Mouse (Mus musculus) intestine, postnatal 0 days (tissue): ENCODE data around the gene Arid3a. TPM values are rescaled to one million over a fixed set of nuclear protein-coding genes. Genes with fewer than 3 reads are reported as not detected.

Source experiments
- ATAC-seq: fragments of 200-750 bp; cut with Nextera tagmentation; 2 replicates; pipeline ENCODE4 v1.8.0; 2017; ENCODE audit warnings: mild to moderate bottlenecking, moderate TSS enrichment, moderate library complexity
- H3K27ac ChIP-seq: fragments of 300-500 bp; sonication (generic); 2 replicates; pipeline ENCODE4 v1.5.1; 2014; ENCODE audit warnings: mild to moderate bottlenecking, low read depth, low read length, moderate library complexity
- H3K27me3 ChIP-seq: fragments of 300-500 bp; sonication (generic); replicated peaks from 2 replicates; pipeline ENCODE4 v1.6.1; 2014; ENCODE audit warnings: low read length, mixed read lengths; ENCODE audit not compliant: control insufficient read depth, insufficient read depth
- H3K36me3 ChIP-seq: fragments of 300-500 bp; sonication (generic); 2 replicates; pipeline ENCODE4 v1.6.1; 2014; ENCODE audit warnings: mild to moderate bottlenecking, moderate library complexity; ENCODE audit not compliant: control insufficient read depth, insufficient read depth
- H3K4me1 ChIP-seq: fragments of 300-500 bp; sonication (generic); replicated peaks from 2 replicates; pipeline ENCODE4 v1.6.1; 2014; ENCODE audit warnings: antibody characterized with exemption, low read length, mixed read lengths; ENCODE audit not compliant: control insufficient read depth, insufficient read depth
- H3K4me2 ChIP-seq: fragments of 300-500 bp; sonication (generic); replicated peaks from 2 replicates; pipeline ENCODE4 v1.6.1; 2014; ENCODE audit warnings: low read depth, mild to moderate bottlenecking, moderate library complexity
- H3K4me3 ChIP-seq: fragments of 300-500 bp; sonication (generic); 2 replicates; pipeline ENCODE4 v1.5.1; 2014; ENCODE audit warnings: low read depth, low read length
- H3K9ac ChIP-seq: fragments of 300-500 bp; sonication (generic); 2 replicates; pipeline ENCODE4 v1.6.1; 2014; ENCODE audit warnings: mild to moderate bottlenecking, low read depth, low read length
- H3K9me3 ChIP-seq: fragments of 300-500 bp; sonication (generic); 2 replicates; pipeline ENCODE4 v1.6.1; 2016; ENCODE audit warnings: mixed run types; ENCODE audit not compliant: control insufficient read depth
- CTCF ChIP-seq: sonication (generic); IDR thresholded peaks from 2 replicates; pipeline ENCODE4 v1.5.1; 2016; ENCODE audit warnings: low read depth, mild to moderate bottlenecking, control low read depth, antibody characterized with exemption, moderate library complexity
- WGBS: fragments of 180-500 bp; shearing (Covaris S2); extraction: QIAGEN DNeasy Blood & Tissue Kit; methylation state at CpG from one replicate; pipeline ENCODE4 v1.1.7; 2014; 5-methylcytosine and 5-hydroxymethylcytosine counted together
- polyA plus RNA-seq: library from polyadenylated mRNA; unstranded; fragments of >200 nt; fragmentation: Nextera tagmentation; extraction: Ambion mirVana; gene quantifications from 2 replicates; pipeline ENCODE4 v1.2.1, GENCODE M21; 2015

The Arid3a gene
- polyA plus RNA-seq, 1 experiment from 2014 or later, result 8.7 TPM

GRCm38 (mm10) chr10:79986963-79987362 is 60.1 kb downstream of the Arid3a start:
- 2% methylated on average over 11 of the region's 11 CpGs for WGBS
- no peak overlapping the region for H3K4me3 ChIP-seq
- no peaks in the 10 kb centered on the region for H3K27me3 ChIP-seq
- ATAC-seq, result no peak
- peak; percentile 95 for TF ChIP-seq CTCF
- H3K36me3 ChIP-seq, result peaks cover 4% of the 10 kb centered on the region
- no peak overlapping the region for H3K9ac ChIP-seq
- H3K27ac ChIP-seq, result peak overlapping the region; percentile 96
- H3K4me2 ChIP-seq, result peak overlapping the region; percentile 88
- 0 out of 2 replicates have a peak, but pooled peaks cover 5% of the 10 kb centered on the region for H3K4me1 ChIP-seq
- no peaks in the 10 kb centered on the region for H3K9me3 ChIP-seq

- Histone ChIP-seq H3K27ac (peak overlapping the region; percentile 79), H3K9ac (peak overlapping the region; percentile 77), H3K36me3 (peaks cover 14% of the 10 kb centered on the region), H3K4me1 (0 out of 2 replicates have a peak, but pooled peaks cover 4% of the 10 kb centered on the region), H3K4me2 (peak overlapping the region; percentile 88), H3K9me3 (no peaks in the 10 kb centered on the region), H3K27me3 (no peaks in the 10 kb centered on the region), H3K4me3 (peak overlapping the region; percentile 67)
- no peak for ATAC-seq
- TF ChIP-seq CTCF, result no peak
- 15% methylated on average over 27 of the region's 27 CpGs for WGBS
These were observed 61.1 kb downstream of the Arid3a start for GRCm38 (mm10) chr10:79987771-79988505.

- ATAC-seq, result peak; percentile 4; the same call in 1 of the 2 replicates
- TF ChIP-seq CTCF, result no peak
- no peaks in the 10 kb centered on the region for H3K4me1 ChIP-seq
- WGBS, result under 1% methylated on average over 59 of the region's 59 CpGs
- peaks cover 21% of the 10 kb centered on the region for H3K36me3 ChIP-seq
- H3K27ac ChIP-seq, result peak within 1 kb of the TSS; percentile 79
- H3K9me3 ChIP-seq, result no peaks in the 10 kb centered on the region
- H3K27me3 ChIP-seq, result no peaks in the 10 kb centered on the region
- peak within 1 kb of the TSS; percentile 67 for H3K4me3 ChIP-seq
- H3K4me2 ChIP-seq, result peak within 1 kb of the TSS; percentile 88
- H3K9ac ChIP-seq, result peak within 1 kb of the TSS; percentile 77
These were observed 61.8 kb downstream of the Arid3a start, which contains the start of gene Cnn2 for GRCm38 (mm10) chr10:79988506-79989271. TSS of gene Cnn2 (plus strand) at chr10:79988584.

DNA sequence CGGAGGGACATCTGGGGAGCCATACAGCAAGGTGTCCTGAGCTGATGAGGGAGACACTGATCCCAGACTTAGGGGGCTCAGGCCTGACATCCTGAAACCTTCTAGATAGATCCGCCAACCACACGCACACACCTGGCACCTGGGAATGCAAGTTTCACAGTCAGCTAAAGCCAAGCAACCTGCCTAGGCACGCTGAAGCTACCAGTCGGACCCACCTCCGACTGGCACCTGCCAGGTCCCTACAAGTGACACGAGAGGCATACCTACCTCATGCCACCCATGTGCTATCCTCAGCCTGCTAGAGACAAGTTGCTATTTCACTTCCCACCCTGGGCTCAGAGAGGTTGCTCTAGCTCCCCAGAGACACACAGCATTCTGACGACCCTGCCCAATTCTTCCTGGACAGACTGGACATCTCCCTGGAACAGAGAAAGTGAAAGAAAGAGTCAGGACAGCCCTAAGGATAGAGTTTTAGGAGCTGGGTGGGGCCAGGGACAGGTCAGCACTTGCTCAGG is 62.5 kb downstream of the Arid3a start:
- peaks cover 27% of the 10 kb centered on the region for H3K36me3 ChIP-seq
- TF ChIP-seq CTCF, result no peak
- H3K9ac ChIP-seq, result peak overlapping the region; percentile 77
- H3K27me3 ChIP-seq, result no peaks in the 10 kb centered on the region
- H3K4me1 ChIP-seq, result no peaks in the 10 kb centered on the region
- 28% methylated on average over 8 of the region's 8 CpGs for WGBS
- ATAC-seq, result no peak
- peak overlapping the region; percentile 67 for H3K4me3 ChIP-seq
- H3K9me3 ChIP-seq, result no peaks in the 10 kb centered on the region
- H3K4me2 ChIP-seq, result peak overlapping the region; percentile 88
- H3K27ac ChIP-seq, result peak overlapping the region; percentile 79; the same call in 1 of the 2 replicates

DNA sequence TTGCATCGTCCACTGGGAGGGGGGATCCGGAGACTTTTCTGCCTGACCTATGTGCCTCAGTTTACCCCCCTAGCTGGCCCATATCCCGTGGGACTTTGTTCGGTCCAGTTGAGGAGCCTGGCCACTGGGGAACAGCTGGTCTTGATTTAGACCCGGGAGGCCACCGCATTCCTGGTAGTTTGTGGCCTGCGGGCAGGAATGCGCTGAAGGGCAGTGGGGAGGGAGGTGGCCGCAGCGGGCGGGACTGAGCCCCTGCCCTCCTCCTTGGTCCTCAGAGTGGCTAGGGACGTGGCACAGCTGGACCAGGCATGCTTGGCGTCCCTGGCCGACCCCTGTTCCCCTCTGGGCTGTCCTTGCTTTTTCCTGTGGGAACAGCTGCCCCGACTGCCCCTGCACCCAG is 63.0 kb downstream of the Arid3a start:
- no peak for TF ChIP-seq CTCF
- H3K4me3 ChIP-seq, result peak overlapping the region; percentile 67
- H3K4me2 ChIP-seq, result peak overlapping the region; percentile 88
- H3K9ac ChIP-seq, result peak overlapping the region; percentile 77; the same call in 1 of the 2 replicates
- H3K36me3 ChIP-seq, result peaks cover 28% of the 10 kb centered on the region
- whole genome bisulfite sequencing, result 45% methylated on average over 15 of the region's 15 CpGs
- no peaks in the 10 kb centered on the region for H3K27me3 ChIP-seq
- no peaks in the 10 kb centered on the region for H3K4me1 ChIP-seq
- H3K9me3 ChIP-seq, result no peaks in the 10 kb centered on the region
- no peak for ATAC-seq
- no peak overlapping the region; the same call in 1 of the 2 replicates for H3K27ac ChIP-seq

GRCm38 (mm10) chr10:79991099-79991498 is 64.3 kb downstream of the Arid3a start:
- no peak for ATAC-seq
- H3K9ac ChIP-seq, result no peak overlapping the region
- peak overlapping the region; percentile 2; the same call in 1 of the 2 replicates for H3K4me3 ChIP-seq
- H3K4me1 ChIP-seq, result no peaks in the 10 kb centered on the region
- 73% methylated on average over 12 of the region's 12 CpGs for WGBS
- no peak overlapping the region for H3K27ac ChIP-seq
- no peaks in the 10 kb centered on the region for H3K9me3 ChIP-seq
- no peaks in the 10 kb centered on the region for H3K27me3 ChIP-seq
- peaks cover 28% of the 10 kb centered on the region for H3K36me3 ChIP-seq
- TF ChIP-seq CTCF, result no peak
- no peak overlapping the region for H3K4me2 ChIP-seq
